Mouse (Mus musculus): ENCODE data around the gene Atp6v1d.

Atp6v1d gene

GRCm38 (mm10) chr12:78794236-78794635 is 67.2 kb downstream of the Atp6v1d start:
- no peak for DNase-seq (ENCODE audit: low spot score in 2 of 2)

DNA sequence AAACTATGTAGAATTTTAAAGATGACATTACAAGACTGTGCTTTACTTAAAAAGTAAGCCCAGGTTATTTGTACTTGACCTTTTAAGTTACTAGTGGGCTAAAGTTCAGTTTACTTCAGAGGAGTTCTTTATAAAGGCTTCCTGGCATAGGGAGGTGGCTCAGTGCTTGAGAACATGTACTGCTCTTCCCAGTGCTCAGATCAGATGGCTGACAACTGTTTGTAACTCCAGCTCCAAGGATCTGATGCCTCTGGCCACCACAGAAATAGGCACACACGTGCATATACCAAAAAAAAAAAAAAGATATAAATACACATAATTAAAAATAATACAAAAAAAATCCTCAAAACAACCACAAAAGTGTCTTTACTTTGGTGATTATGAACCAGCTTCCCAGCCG is 70.6 kb downstream of the Atp6v1d start:
- no peak for DNase-seq (ENCODE audit: low spot score in 2 of 2)
